Mouse (Mus musculus) neural tube, embryonic 15.5 days (tissue): ENCODE data around the gene Gm10750. TPM values are rescaled to one million over a fixed set of nuclear protein-coding genes. Genes with fewer than 3 reads are reported as not detected.
"Not testable (repeated sequence)": the region's sequence is repeated elsewhere in the genome, so short reads cannot be mapped to it uniquely, and the experiment has no call there.

Experiments used
- ATAC-seq: fragments of 200-750 bp; cut with Nextera tagmentation; 2 replicates; pipeline ENCODE4 v1.8.0; 2017; ENCODE audit warnings: mild to moderate bottlenecking, moderate TSS enrichment, moderate library complexity; ENCODE audit not compliant: low FRiP score
- H3K27ac ChIP-seq: fragments of 300-500 bp; sonication (generic); replicated peaks from 2 replicates; pipeline ENCODE4 v1.5.1; 2015; ENCODE audit warnings: mild to moderate bottlenecking, inconsistent platforms
- H3K27me3 ChIP-seq: fragments of 300-500 bp; sonication (generic); replicated peaks from 2 replicates; pipeline ENCODE4 v1.6.1; 2015; ENCODE audit warnings: inconsistent platforms
- H3K36me3 ChIP-seq: fragments of 300-500 bp; sonication (generic); 2 replicates; pipeline ENCODE4 v1.6.1; 2015; ENCODE audit warnings: inconsistent platforms
- H3K4me1 ChIP-seq: fragments of 300-500 bp; sonication (generic); 2 replicates; pipeline ENCODE4 v1.6.1; 2015; ENCODE audit warnings: inconsistent platforms
- H3K4me2 ChIP-seq: fragments of 300-500 bp; sonication (generic); 2 replicates; pipeline ENCODE4 v1.6.1; 2015; ENCODE audit warnings: inconsistent platforms, mild to moderate bottlenecking, moderate library complexity
- H3K4me3 ChIP-seq: fragments of 300-500 bp; sonication (generic); replicated peaks from 2 replicates; pipeline ENCODE4 v1.5.1; 2015; ENCODE audit warnings: mild to moderate bottlenecking, inconsistent platforms
- H3K9ac ChIP-seq: fragments of 300-500 bp; sonication (generic); replicated peaks from 2 replicates; pipeline ENCODE4 v1.6.1; 2015; ENCODE audit warnings: mild to moderate bottlenecking, inconsistent platforms
- H3K9me3 ChIP-seq: fragments of 300-500 bp; sonication (generic); replicated peaks from 2 replicates; pipeline ENCODE4 v1.6.1; 2016; ENCODE audit warnings: inconsistent platforms
- WGBS: fragments of 180-500 bp; shearing (Covaris S2); methylation state at CpG from one replicate; pipeline ENCODE4 v1.1.7; 2015; ENCODE audit warnings: mixed read lengths; 5-methylcytosine and 5-hydroxymethylcytosine counted together
- polyA plus RNA-seq: library from polyadenylated mRNA; unstranded; fragments of >200 nt; fragmentation: Nextera tagmentation; extraction: Ambion mirVana; gene quantifications from 2 replicates; pipeline ENCODE4 v1.2.1, GENCODE M21; 2015

Gene Gm10750
- polyA plus RNA-seq: not detected in 2 replicates

DNA sequence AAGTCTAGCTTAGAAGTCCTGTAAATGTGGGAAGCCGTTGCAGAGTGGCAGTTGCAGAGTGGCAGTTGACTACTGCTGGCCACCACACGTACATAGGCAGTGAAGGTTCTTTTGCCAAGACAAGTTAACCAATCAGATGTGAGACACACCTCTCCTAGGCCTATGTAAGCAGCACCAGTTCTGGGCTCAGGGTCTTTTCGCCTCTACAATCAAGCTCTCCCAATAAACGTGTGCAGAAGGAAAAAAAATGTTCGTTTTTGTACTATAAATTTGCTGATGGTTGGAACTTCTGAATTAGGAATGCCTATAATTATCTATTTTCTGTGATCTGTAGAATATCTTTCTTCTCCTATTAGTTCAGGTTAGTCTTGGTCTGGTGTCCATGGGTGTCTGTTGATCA, at the start of gene Gm10750:
TSS of gene Gm10750 (minus strand) at position 101 of the 400 bp plus-strand sequence.
- WGBS: 78% methylated on average over 5 of the region's 5 CpGs
- ATAC-seq, H3K27me3 ChIP-seq, H3K4me1 ChIP-seq, H3K9me3 ChIP-seq, H3K4me3 ChIP-seq, H3K36me3 ChIP-seq, H3K9ac ChIP-seq, H3K4me2 ChIP-seq, H3K27ac ChIP-seq: not testable (repeated sequence)

DNA sequence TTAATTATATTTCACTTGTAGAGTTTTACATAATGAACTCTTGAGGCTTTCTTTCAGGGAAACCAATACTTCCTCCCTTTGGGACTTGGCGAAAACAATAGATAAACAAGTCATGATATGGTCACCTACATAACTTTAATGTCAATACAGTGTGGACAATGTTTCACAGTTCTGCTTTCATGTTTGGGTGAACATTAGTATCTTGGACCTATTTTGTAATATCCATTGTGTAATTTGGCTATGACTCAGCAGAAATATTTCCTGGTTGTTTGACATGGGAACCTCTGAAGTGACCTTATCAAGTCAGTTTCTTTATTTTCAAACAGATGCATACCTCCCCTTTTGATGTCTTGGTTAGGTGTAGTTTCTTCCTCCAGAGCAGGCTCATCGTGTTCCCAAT, 12.2 kb downstream of the Gm10750 start:
- Histone ChIP-seq H3K4me1 (no peaks in the 10 kb centered on the region), H3K9me3 (no peaks in the 10 kb centered on the region), H3K4me3 (no peak overlapping the region), H3K27me3 (no peaks in the 10 kb centered on the region), H3K27ac (no peak overlapping the region), H3K9ac (no peak overlapping the region), H3K36me3 (no peaks in the 10 kb centered on the region), H3K4me2 (no peak overlapping the region)
- ATAC-seq: no peak
- WGBS: 76% methylated on average over 2 of the region's 2 CpGs

DNA sequence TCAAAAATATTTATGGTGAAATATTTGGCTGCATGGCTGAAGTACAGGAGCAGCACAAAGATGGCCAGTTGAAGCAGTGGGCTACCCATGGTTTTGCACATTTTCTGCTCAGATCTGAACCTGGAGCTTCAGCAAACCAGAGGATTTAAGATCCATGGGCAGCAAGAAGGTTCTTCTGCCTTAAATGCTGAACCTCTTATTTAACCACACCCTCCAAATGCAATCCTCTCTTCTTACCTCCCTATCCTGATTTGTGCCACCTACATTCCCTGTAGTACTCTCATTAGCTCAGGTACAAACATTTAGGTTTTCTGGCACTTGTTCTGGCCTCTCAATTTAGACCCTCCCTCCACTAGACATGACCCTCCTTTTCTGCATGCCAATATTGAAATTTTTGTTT, 13.9 kb downstream of the Gm10750 start, which contains the start of gene Gm1330:
TSS of gene Gm1330 (minus strand) at position 101 of the 400 bp plus-strand sequence.
- Histone ChIP-seq H3K36me3 (no peaks in the 10 kb centered on the region), H3K9me3 (no peaks in the 10 kb centered on the region), H3K4me1 (no peaks in the 10 kb centered on the region), H3K9ac (no peak within 1 kb of the TSS), H3K27ac (no peak within 1 kb of the TSS), H3K4me3 (no peak within 1 kb of the TSS), H3K27me3 (no peaks in the 10 kb centered on the region), H3K4me2 (no peak within 1 kb of the TSS)
- ATAC-seq: no peak

- Histone ChIP-seq H3K4me3 (no peak overlapping the region), H3K4me2 (no peak overlapping the region), H3K27ac (no peak overlapping the region), H3K36me3 (no peaks in the 10 kb centered on the region), H3K9me3 (no peaks in the 10 kb centered on the region), H3K9ac (no peak overlapping the region), H3K4me1 (no peaks in the 10 kb centered on the region), H3K27me3 (no peaks in the 10 kb centered on the region)
- 91% methylated on average over 2 of the region's 2 CpGs for WGBS
- no peak for ATAC-seq
Observed at GRCm38 (mm10) chr2:148995133-148995532, 21.9 kb downstream of the Gm10750 start.

Other genes starting within 250 kb of the Gm10750 start
- not detected in 2 replicates for gene Cst11, start 245.7 kb downstream of the Gm10750 start, polyA plus RNA-seq
- gene 8030411F24Rik, start 235.2 kb downstream of the Gm10750 start, polyA plus RNA-seq: not detected in 2 replicates
- not detected in 2 replicates for gene Cst12, start 227.9 kb downstream of the Gm10750 start, polyA plus RNA-seq
- not detected in 2 replicates for gene Cst8, start 218.5 kb downstream of the Gm10750 start, polyA plus RNA-seq
- gene Cst13, start 197.2 kb downstream of the Gm10750 start, polyA plus RNA-seq: not detected in 2 replicates
- gene Cst9, start 182.1 kb downstream of the Gm10750 start, polyA plus RNA-seq: not detected in 2 replicates
- not detected in 2 replicates for gene 9230104L09Rik, start 152.2 kb downstream of the Gm10750 start, polyA plus RNA-seq
- gene Cst3, start 141.5 kb downstream of the Gm10750 start, polyA plus RNA-seq: 582 and 653 TPM in 2 replicates
- not detected in 2 replicates for gene Gm1330, start 14.0 kb downstream of the Gm10750 start, polyA plus RNA-seq